Mouse (Mus musculus) heart, postnatal 14 days (tissue): ENCODE measurements at regions not wholly inside any gene's neighbourhood (a gene's known extent, or its start where the extent isn't known, plus 50 kb on each side); places are given as distances from the start of the nearest gene placed in this dataset.

Experiments
- DNase-seq, 2 experiments: peaks; one replicate each; pipeline ENCODE4 v3.0.0; 2021 to 2022
- intact Hi-C: fragments of 180-260 bp; cut with DNase I; formaldehyde crosslinking; loops from one replicate; pipeline ENCODE4 v1.15.1; 2025

GRCm38 (mm10) chr3:34171893-34172292, 90.8 kb upstream of the Dnajc19 start:
- intact Hi-C loops, result no loop called here
- DNase-seq, result no peak

GRCm38 (mm10) chr3:34168087-34168486, 87.0 kb upstream of the Dnajc19 start:
- intact Hi-C loops, result no loop called here
- no peak for DNase-seq

GRCm38 (mm10) chr3:34150036-34150435, 68.9 kb upstream of the Dnajc19 start:
- intact Hi-C loops, result no loop called here
- DNase-seq, result no peak

GRCm38 (mm10) chr3:34143652-34144051, 62.5 kb upstream of the Dnajc19 start:
- intact Hi-C loops, result no loop called here
- no peak for DNase-seq

- intact Hi-C loops, result no loop called here
- DNase-seq, result no peak
Observed at GRCm38 (mm10) chr3:34139227-34139626, 58.1 kb upstream of the Dnajc19 start.

GRCm38 (mm10) chr3:34137984-34138383, 56.9 kb upstream of the Dnajc19 start:
- intact Hi-C loops, result no loop called here
- DNase-seq, result no peak

GRCm38 (mm10) chr3:34136385-34136784, 55.3 kb upstream of the Dnajc19 start:
- intact Hi-C loops, result no loop called here
- DNase-seq, result no peak
